Mouse (Mus musculus) liver, embryonic 16.5 days (tissue): ENCODE data around the gene Skap1. TPM values are rescaled to one million over a fixed set of nuclear protein-coding genes. Genes with fewer than 3 reads are reported as not detected.
"Not testable (repeated sequence)": the region's sequence is repeated elsewhere in the genome, so short reads cannot be mapped to it uniquely, and the experiment has no call there.

Experiments used
- ATAC-seq: fragments of 200-750 bp; cut with Nextera tagmentation; 2 replicates; pipeline ENCODE4 v1.8.0; 2017; ENCODE audit warnings: low read depth, mild to moderate bottlenecking, moderate number of reproducible peaks, moderate library complexity
- H3K27ac ChIP-seq: fragments of 300-500 bp; sonication (generic); 2 replicates; pipeline ENCODE4 v1.5.1; 2014; ENCODE audit warnings: mild to moderate bottlenecking, low read length
- H3K27me3 ChIP-seq: fragments of 300-500 bp; sonication (generic); 2 replicates; pipeline ENCODE4 v1.6.1; 2014; ENCODE audit warnings: low read depth, low read length, mixed read lengths; ENCODE audit not compliant: control insufficient read depth, insufficient read depth
- H3K36me3 ChIP-seq: fragments of 300-500 bp; sonication (generic); 2 replicates; pipeline ENCODE4 v1.6.1; 2014; ENCODE audit warnings: mild to moderate bottlenecking; ENCODE audit not compliant: control insufficient read depth, insufficient read depth
- H3K4me1 ChIP-seq: fragments of 300-500 bp; sonication (generic); 2 replicates; pipeline ENCODE4 v1.6.1; 2014; ENCODE audit warnings: low read depth, low read length, mixed read lengths; ENCODE audit not compliant: control insufficient read depth
- H3K4me2 ChIP-seq: fragments of 300-500 bp; sonication (generic); 2 replicates; pipeline ENCODE4 v1.6.1; 2014; ENCODE audit warnings: low read depth, low read length, mixed read lengths
- H3K4me3 ChIP-seq: fragments of 300-500 bp; sonication (generic); 2 replicates; pipeline ENCODE4 v1.5.1; 2014; ENCODE audit warnings: low read depth, mild to moderate bottlenecking, low read length
- H3K9ac ChIP-seq: fragments of 300-500 bp; sonication (generic); 2 replicates; pipeline ENCODE4 v1.6.1; 2014; ENCODE audit warnings: low read depth, low read length
- H3K9me3 ChIP-seq: fragments of 300-500 bp; sonication (generic); replicated peaks from 2 replicates; pipeline ENCODE4 v1.6.1; 2016; ENCODE audit warnings: low read length; ENCODE audit not compliant: control insufficient read depth
- WGBS: fragments of 180-500 bp; shearing (Covaris S2); extraction: QIAGEN DNeasy Blood & Tissue Kit; methylation state at CpG from one replicate; pipeline ENCODE4 v1.1.7; 2014; ENCODE audit not compliant: insufficient replicate concordance; 5-methylcytosine and 5-hydroxymethylcytosine counted together
- polyA plus RNA-seq: library from polyadenylated mRNA; unstranded; fragments of >200 nt; fragmentation: Nextera tagmentation; extraction: Ambion mirVana; gene quantifications from 2 replicates; pipeline ENCODE4 v1.2.1, GENCODE M21; 2015

Skap1 gene
- polyA plus RNA-seq, 1 experiment from 2014 or later = 0.12 TPM

GRCm38 (mm10) chr11:96697467-96697866, 233.1 kb downstream of the Skap1 start:
- no peaks in the 10 kb centered on the region for H3K36me3 ChIP-seq
- H3K4me3 ChIP-seq = no peak overlapping the region
- no peak overlapping the region for H3K4me2 ChIP-seq
- H3K9ac ChIP-seq = no peak overlapping the region
- no peaks in the 10 kb centered on the region for H3K4me1 ChIP-seq
- 69% methylated on average over 4 of the region's 4 CpGs for WGBS
- H3K27ac ChIP-seq = no peak overlapping the region
- ATAC-seq = no peak
- H3K9me3 ChIP-seq = no peaks in the 10 kb centered on the region
- no peaks in the 10 kb centered on the region for H3K27me3 ChIP-seq

GRCm38 (mm10) chr11:96703813-96704212, 239.4 kb downstream of the Skap1 start:
- Histone ChIP-seq H3K9me3 (no peaks in the 10 kb centered on the region), H3K4me1 (no peaks in the 10 kb centered on the region), H3K27ac (no peak overlapping the region), H3K4me2 (no peak overlapping the region), H3K27me3 (no peaks in the 10 kb centered on the region), H3K4me3 (no peak overlapping the region), H3K36me3 (no peaks in the 10 kb centered on the region), H3K9ac (no peak overlapping the region)
- WGBS = 50% methylated on average over 8 of the region's 8 CpGs
- ATAC-seq = no peak

- ATAC-seq = no peak
- H3K36me3 ChIP-seq = no peaks in the 10 kb centered on the region
- H3K27me3 ChIP-seq = no peaks in the 10 kb centered on the region
- H3K9me3 ChIP-seq = no peaks in the 10 kb centered on the region
- no peak overlapping the region for H3K4me2 ChIP-seq
- H3K9ac ChIP-seq = no peak overlapping the region
- WGBS = 58% methylated on average over 5 of the region's 5 CpGs
- H3K4me1 ChIP-seq = no peaks in the 10 kb centered on the region
- no peak overlapping the region for H3K4me3 ChIP-seq
- no peak overlapping the region for H3K27ac ChIP-seq
Measured at GRCm38 (mm10) chr11:96711268-96711667, 246.9 kb downstream of the Skap1 start.

GRCm38 (mm10) chr11:96711670-96712069, 247.3 kb downstream of the Skap1 start:
- H3K4me2 ChIP-seq = no peak overlapping the region
- no peak overlapping the region for H3K4me3 ChIP-seq
- no peaks in the 10 kb centered on the region for H3K9me3 ChIP-seq
- H3K9ac ChIP-seq = no peak overlapping the region
- no peaks in the 10 kb centered on the region for H3K27me3 ChIP-seq
- no peak for ATAC-seq
- no peaks in the 10 kb centered on the region for H3K4me1 ChIP-seq
- H3K36me3 ChIP-seq = no peaks in the 10 kb centered on the region
- H3K27ac ChIP-seq = no peak overlapping the region
- WGBS = 76% methylated on average over 7 of the region's 7 CpGs

GRCm38 (mm10) chr11:96713210-96714005, 249.0 kb downstream of the Skap1 start:
- Histone ChIP-seq H3K36me3 (no peaks in the 10 kb centered on the region), H3K9ac (no peak overlapping the region), H3K9me3 (no peaks in the 10 kb centered on the region), H3K4me2 (no peak overlapping the region), H3K4me3 (no peak overlapping the region), H3K27ac (no peak overlapping the region), H3K4me1 (no peaks in the 10 kb centered on the region), H3K27me3 (no peaks in the 10 kb centered on the region)
- ATAC-seq = no peak
- 46% methylated on average over 18 of the region's 18 CpGs for WGBS

GRCm38 (mm10) chr11:96714011-96714410, 249.6 kb downstream of the Skap1 start:
- Histone ChIP-seq H3K27me3 (no peaks in the 10 kb centered on the region), H3K27ac (no peak overlapping the region), H3K9me3 (no peaks in the 10 kb centered on the region), H3K4me3 (no peak overlapping the region), H3K4me1 (no peaks in the 10 kb centered on the region), H3K36me3 (no peaks in the 10 kb centered on the region), H3K4me2 (no peak overlapping the region), H3K9ac (no peak overlapping the region)
- 62% methylated on average over 7 of the region's 7 CpGs for WGBS
- no peak for ATAC-seq

- H3K4me2 ChIP-seq, H3K27me3 ChIP-seq, H3K36me3 ChIP-seq, H3K9ac ChIP-seq, H3K4me3 ChIP-seq, H3K9me3 ChIP-seq, ATAC-seq, H3K4me1 ChIP-seq, H3K27ac ChIP-seq: not testable (repeated sequence)
- WGBS = 50% methylated on average over 2 of the region's 5 CpGs
Measured at GRCm38 (mm10) chr11:96715168-96715567, 250.8 kb downstream of the Skap1 start.

- H3K9me3 ChIP-seq = no peaks in the 10 kb centered on the region
- no peak overlapping the region for H3K9ac ChIP-seq
- no peak for ATAC-seq
- no peak overlapping the region for H3K27ac ChIP-seq
- H3K4me1 ChIP-seq = no peaks in the 10 kb centered on the region
- H3K4me2 ChIP-seq = no peak overlapping the region
- H3K4me3 ChIP-seq = no peak overlapping the region
- 50% methylated on average over 7 of the region's 7 CpGs for WGBS
- H3K36me3 ChIP-seq = no peaks in the 10 kb centered on the region
- no peaks in the 10 kb centered on the region for H3K27me3 ChIP-seq
Measured at GRCm38 (mm10) chr11:96718609-96719008, 254.2 kb downstream of the Skap1 start.

- no peak overlapping the region for H3K4me3 ChIP-seq
- no peaks in the 10 kb centered on the region for H3K27me3 ChIP-seq
- H3K9ac ChIP-seq = no peak overlapping the region
- no peak overlapping the region for H3K27ac ChIP-seq
- no peaks in the 10 kb centered on the region for H3K4me1 ChIP-seq
- no peaks in the 10 kb centered on the region for H3K36me3 ChIP-seq
- H3K9me3 ChIP-seq = no peaks in the 10 kb centered on the region
- no peak overlapping the region for H3K4me2 ChIP-seq
- no peak for ATAC-seq
- 51% methylated on average over 1 of the region's 1 CpGs for WGBS
Measured at GRCm38 (mm10) chr11:96725833-96726232, 261.4 kb downstream of the Skap1 start.
